ENCODE assay signal across 9 mouse cellular contexts in the genomic region with DNA sequence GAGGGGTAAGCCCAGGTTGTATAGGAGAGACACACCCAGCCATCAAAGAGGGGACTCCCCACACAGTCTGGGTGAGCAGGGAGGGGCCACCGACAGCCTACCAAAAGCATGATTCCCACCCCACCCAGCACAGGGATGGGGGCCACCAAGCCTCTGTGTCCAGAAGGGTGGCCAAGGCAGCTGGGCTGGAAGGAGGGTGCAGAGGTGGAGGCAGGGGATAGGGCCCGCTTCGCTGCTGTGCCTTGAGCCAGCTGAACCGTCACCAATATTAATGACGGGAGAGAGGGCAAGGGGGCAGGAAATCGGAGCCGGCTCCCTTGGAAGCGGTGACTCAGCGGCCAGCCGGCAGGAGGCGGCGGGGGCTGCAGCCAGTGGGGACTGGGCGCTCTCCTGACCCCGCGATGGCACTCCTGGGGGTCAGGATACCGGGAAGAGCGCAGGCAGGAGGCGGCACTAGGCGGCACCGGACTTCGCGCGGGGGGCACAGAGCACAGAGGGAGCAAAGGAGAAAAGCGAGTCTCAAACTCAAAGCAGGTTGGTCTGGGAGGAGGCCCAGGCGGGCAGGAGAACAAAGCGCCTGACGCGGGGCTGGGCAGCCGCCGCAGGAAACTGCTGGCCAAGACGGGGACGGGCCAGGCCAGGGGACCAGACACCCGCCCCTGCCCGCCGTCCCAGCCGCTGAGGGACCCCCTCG. TPM values are rescaled to one million over a fixed set of nuclear protein-coding genes. Genes with fewer than 3 reads are reported as not detected.
A peak's percentile ranks its signal among the peaks of the same experiment; 100 is the strongest.
DNase-seq lines count a peak whose midpoint lies in the region; ATAC-seq lines count a peak whose summit lies in the region.
"Had no signal": no experiment of that assay in that cellular context is flagged by ENCODE, and none has a peak within 500 bp of the region (broad histone marks: within the 10 kb centered on the region; RNA-seq: fewer than 3 reads in every experiment).

No protein-coding gene starts in this region.

- peak overlapping the region; percentile 79 for H3K9ac ChIP-seq in hindbrain, embryonic 11.5 days (ENCODE audit: low read depth, low read length)
- H3K9ac ChIP-seq in limb, embryonic 13.5 days, result peak overlapping the region; percentile 62
- H3K9ac ChIP-seq in neural tube, embryonic 15.5 days (replicated peaks), result no peak overlapping the region; the same call in 1 of the 2 replicates

- H3K27me3 ChIP-seq in forebrain, embryonic 10.5 days (ENCODE audit: poor library complexity, severe bottlenecking), result peaks cover 40% of the 10 kb centered on the region
- no peaks in the 10 kb centered on the region for H3K27me3 ChIP-seq in hindbrain, embryonic 11.5 days (ENCODE audit: control insufficient read depth, insufficient read depth, low read length)
- peaks cover 26% of the 10 kb centered on the region; the same call in 1 of the 2 replicates for H3K27me3 ChIP-seq in limb, embryonic 13.5 days
- peaks cover 14% of the 10 kb centered on the region for H3K27me3 ChIP-seq in neural tube, embryonic 15.5 days (replicated peaks)

- no peaks in the 10 kb centered on the region for H3K36me3 ChIP-seq in forebrain, embryonic 10.5 days (replicated peaks)
- no peaks in the 10 kb centered on the region for H3K36me3 ChIP-seq in hindbrain, embryonic 11.5 days (ENCODE audit: control insufficient read depth, insufficient read depth, low read length)
- H3K36me3 ChIP-seq in limb, embryonic 13.5 days, result peaks cover 9% of the 10 kb centered on the region
- H3K36me3 ChIP-seq in neural tube, embryonic 15.5 days, result no peaks in the 10 kb centered on the region

- ATAC-seq in hindbrain, embryonic 11.5 days (ENCODE audit: low FRiP score), result peak; percentile 80
- ATAC-seq in limb, embryonic 13.5 days (ENCODE audit: low FRiP score, low read depth), result peak; percentile 22; the same call in 1 of the 2 replicates
- ATAC-seq in neural tube, embryonic 15.5 days (ENCODE audit: low FRiP score), result no peak
- no peak for ATAC-seq in megakaryocyte progenitor cell, adult 5-6 weeks (replicated peaks; ENCODE audit: poor library complexity)

- WGBS in forebrain, embryonic 10.5 days, result 2% methylated on average over 37 of the region's 37 CpGs
- WGBS in hindbrain, embryonic 11.5 days, result 2% methylated on average over 36 of the region's 37 CpGs
- 2% methylated on average over 37 of the region's 37 CpGs for WGBS in limb, embryonic 13.5 days
- WGBS in neural tube, embryonic 15.5 days, result 4% methylated on average over 37 of the region's 37 CpGs

- peak; percentile 72 for DNase-seq in adrenal gland, postnatal 14 days
- DNase-seq in forebrain, embryonic 10.5 days (ENCODE audit: extremely low spot score, low spot score), result peak; percentile 58
- peak; percentile 67 for DNase-seq in hindbrain, embryonic 11.5 days (ENCODE audit: low spot score)
- DNase-seq in right cerebral cortex, postnatal 25 days, result no peak
- no peak for DNase-seq in urinary bladder, adult 2 months (ENCODE audit: low spot score)

- H3K9me3 ChIP-seq in forebrain, embryonic 10.5 days, result no peaks in the 10 kb centered on the region
- no peaks in the 10 kb centered on the region for H3K9me3 ChIP-seq in hindbrain, embryonic 11.5 days (ENCODE audit: control insufficient read depth, low read length)
- no peaks in the 10 kb centered on the region for H3K9me3 ChIP-seq in limb, embryonic 13.5 days
- no peaks in the 10 kb centered on the region for H3K9me3 ChIP-seq in neural tube, embryonic 15.5 days (replicated peaks)

- H3K27ac ChIP-seq in forebrain, embryonic 10.5 days, result peak overlapping the region; percentile 85
- no peak overlapping the region for H3K27ac ChIP-seq in hindbrain, embryonic 11.5 days (ENCODE audit: low read depth, low read length)
- no peak overlapping the region for H3K27ac ChIP-seq in limb, embryonic 13.5 days
- H3K27ac ChIP-seq in neural tube, embryonic 15.5 days (replicated peaks), result no peak overlapping the region

- H3K4me1 ChIP-seq in forebrain, embryonic 10.5 days, result peaks cover 21% of the 10 kb centered on the region
- H3K4me1 ChIP-seq in hindbrain, embryonic 11.5 days (replicated peaks; ENCODE audit: control insufficient read depth, insufficient read depth, low read length), result no peaks in the 10 kb centered on the region; the same call in 1 of the 2 replicates
- H3K4me1 ChIP-seq in limb, embryonic 13.5 days, result peaks cover 52% of the 10 kb centered on the region
- H3K4me1 ChIP-seq in neural tube, embryonic 15.5 days, result peaks cover 8% of the 10 kb centered on the region

- peak overlapping the region; percentile 53 for H3K4me3 ChIP-seq in forebrain, embryonic 10.5 days
- H3K4me3 ChIP-seq in hindbrain, embryonic 11.5 days (ENCODE audit: low read depth, low read length), result peak overlapping the region; percentile 31
- peak overlapping the region; percentile 33 for H3K4me3 ChIP-seq in limb, embryonic 13.5 days
- peak overlapping the region; percentile 4 for H3K4me3 ChIP-seq in neural tube, embryonic 15.5 days (replicated peaks)

- H3K4me2 ChIP-seq in hindbrain, embryonic 11.5 days (replicated peaks; ENCODE audit: low read depth, low read length), result peak overlapping the region; percentile 62
- peak overlapping the region; percentile 66 for H3K4me2 ChIP-seq in limb, embryonic 13.5 days (replicated peaks)
- peak overlapping the region; percentile 50 for H3K4me2 ChIP-seq in neural tube, embryonic 15.5 days

RNA-seq across cellular contexts. Expression of a gene that starts 24.5 kb away (rescaled TPM):
- total RNA-seq in adrenal gland, postnatal 14 days (2021), result 2.1 TPM in 2 replicates
- polyA plus RNA-seq in forebrain, embryonic 10.5 days (2016; fragmentation: Nextera tagmentation; extraction: Ambion mirVana), result 3.6 and 3.8 TPM in 2 replicates
- 6.4 and 8.1 TPM in 2 replicates for polyA plus RNA-seq in hindbrain, embryonic 11.5 days (2014; fragmentation: Nextera tagmentation; extraction: Ambion mirVana)
- polyA plus RNA-seq in limb, embryonic 13.5 days (2015; fragmentation: Nextera tagmentation; extraction: Ambion mirVana), result 17.0 and 18.8 TPM in 2 replicates
- polyA plus RNA-seq in neural tube, embryonic 15.5 days (2015; fragmentation: Nextera tagmentation; extraction: Ambion mirVana), result 9.2 and 9.7 TPM in 2 replicates
- total RNA-seq in megakaryocyte progenitor cell, adult 5-6 weeks (2015), result not detected in 2 replicates
- total RNA-seq in megakaryocyte progenitor cell, adult 5-6 weeks (2017), result not detected in 2 replicates
- 0.88 and 1.2 TPM in 2 replicates for polyA plus RNA-seq in urinary bladder, adult 2 months (2012; rRNA removed)
- total RNA-seq: neutrophil, adult 5-6 weeks had no signal

RNA-seq across cellular contexts. Expression of a gene that starts 40.3 kb away (rescaled TPM):
- total RNA-seq in adrenal gland, postnatal 14 days (2021), result 351 and 422 TPM in 2 replicates
- 1,478 and 1,686 TPM in 2 replicates for polyA plus RNA-seq in forebrain, embryonic 10.5 days (2016; fragmentation: Nextera tagmentation; extraction: Ambion mirVana)
- 962 and 974 TPM in 2 replicates for polyA plus RNA-seq in hindbrain, embryonic 11.5 days (2014; fragmentation: Nextera tagmentation; extraction: Ambion mirVana)
- polyA plus RNA-seq in limb, embryonic 13.5 days (2015; fragmentation: Nextera tagmentation; extraction: Ambion mirVana), result 1,176 and 1,233 TPM in 2 replicates
- polyA plus RNA-seq in neural tube, embryonic 15.5 days (2015; fragmentation: Nextera tagmentation; extraction: Ambion mirVana), result 369 and 576 TPM in 2 replicates
- total RNA-seq in megakaryocyte progenitor cell, adult 5-6 weeks (2015), result 2,919 and 2,971 TPM in 2 replicates
- total RNA-seq in megakaryocyte progenitor cell, adult 5-6 weeks (2017), result 3,382 and 4,168 TPM in 2 replicates
- 295 and 406 TPM in 2 replicates for polyA plus RNA-seq in urinary bladder, adult 2 months (2012; rRNA removed)

Comparison
In these comparisons a context has a peak if more than half of its experiments do, and no peak if none do; other contexts are left out.
1. DNase-seq: peak in adrenal gland, postnatal 14 days (single experiment), forebrain, embryonic 10.5 days (single experiment) and hindbrain, embryonic 11.5 days (single experiment); none in right cerebral cortex, postnatal 25 days (single experiment) and urinary bladder, adult 2 months (single experiment).
2. ATAC-seq: peak in hindbrain, embryonic 11.5 days (single experiment) and limb, embryonic 13.5 days (single experiment); none in neural tube, embryonic 15.5 days (single experiment) and megakaryocyte progenitor cell, adult 5-6 weeks (single experiment).
3. Peak in every context shown above with its lines, with median percentiles within 50 percentile points of each other: H3K4me3 ChIP-seq and H3K4me2 ChIP-seq.